21 mouse cellular contexts compared by ENCODE assay signal in genomic region chr17:70486831-70487230, GRCm38 (mm10).
DNase-seq lines count a peak whose midpoint lies in the region; ATAC-seq and TF ChIP-seq lines count a peak whose summit lies in the region.
"Had no signal": no experiment of that assay in that cellular context is flagged by ENCODE, and none has a peak within 500 bp of the region (broad histone marks: within the 10 kb centered on the region; RNA-seq: fewer than 3 reads in every experiment).

No protein-coding gene starts in this region.

- no peak overlapping the region for H3K27ac ChIP-seq in intestine, embryonic 14.5 days (ENCODE audit: low read depth)
- no peak overlapping the region for H3K27ac ChIP-seq in intestine, embryonic 15.5 days
- H3K27ac ChIP-seq in forebrain, postnatal 0 days (ENCODE audit: low read depth, low read length) = no peak overlapping the region; the same call in 1 of the 2 replicates
- H3K27ac ChIP-seq: heart, embryonic 13.5 days; kidney, postnatal 0 days; limb, embryonic 15.5 days; stomach, embryonic 15.5 days had no signal

- H3K9me3 ChIP-seq in intestine, embryonic 14.5 days (ENCODE audit: control insufficient read depth, low read length) = no peaks in the 10 kb centered on the region
- no peaks in the 10 kb centered on the region for H3K9me3 ChIP-seq in intestine, embryonic 15.5 days
- no peaks in the 10 kb centered on the region for H3K9me3 ChIP-seq in forebrain, postnatal 0 days (ENCODE audit: low read length)
- H3K9me3 ChIP-seq: heart, embryonic 13.5 days; limb, embryonic 15.5 days; stomach, embryonic 15.5 days had no signal

- H3K9ac ChIP-seq in intestine, embryonic 14.5 days (ENCODE audit: low read length) = no peak overlapping the region
- H3K9ac ChIP-seq in intestine, embryonic 15.5 days = no peak overlapping the region
- H3K9ac ChIP-seq in forebrain, postnatal 0 days = no peak overlapping the region
- H3K9ac ChIP-seq: heart, embryonic 13.5 days; limb, embryonic 15.5 days; liver, postnatal 0 days; stomach, embryonic 15.5 days had no signal

- no peak overlapping the region for H3K4me2 ChIP-seq in intestine, embryonic 14.5 days (ENCODE audit: low read length)
- no peak overlapping the region for H3K4me2 ChIP-seq in intestine, embryonic 15.5 days (replicated peaks)
- no peak overlapping the region for H3K4me2 ChIP-seq in forebrain, postnatal 0 days (ENCODE audit: low read depth)
- H3K4me2 ChIP-seq: heart, embryonic 13.5 days; limb, embryonic 15.5 days; stomach, embryonic 15.5 days had no signal

- no peak for ATAC-seq in intestine, embryonic 14.5 days (replicated peaks; ENCODE audit: low FRiP score, low TSS enrichment, low read depth)
- no peak for ATAC-seq in intestine, embryonic 15.5 days
- ATAC-seq in forebrain, postnatal 0 days = peak; percentile 81
- ATAC-seq in megakaryocyte-erythroid progenitor cell, adult 5-6 weeks (replicated peaks; ENCODE audit: low FRiP score, low TSS enrichment, poor library complexity, severe bottlenecking) = no peak
- ATAC-seq: intestine, postnatal 0 days; liver, postnatal 0 days had no signal

- no peak overlapping the region for H3K4me3 ChIP-seq in intestine, embryonic 14.5 days (ENCODE audit: low read depth, low read length)
- H3K4me3 ChIP-seq in intestine, embryonic 15.5 days (replicated peaks) = no peak overlapping the region
- no peak overlapping the region for H3K4me3 ChIP-seq in forebrain, postnatal 0 days (ENCODE audit: low read depth, low read length)
- H3K4me3 ChIP-seq: erythroblast, embryonic 14.5 days; heart, embryonic 13.5 days; limb, embryonic 15.5 days; megakaryocyte, embryonic 14.5 days; stomach, embryonic 15.5 days had no signal

- TF ChIP-seq POLR2A in brain, embryonic 14.5 days (IDR thresholded peaks at IDR 0.05; ENCODE audit: borderline replicate concordance, extremely low read depth, insufficient read depth, insufficient read length, poor library complexity, severe bottlenecking) = no peak

- WGBS in intestine, embryonic 14.5 days = 84% methylated on average over 10 of the region's 10 CpGs
- 81% methylated on average over 10 of the region's 10 CpGs for WGBS in intestine, embryonic 15.5 days
- WGBS in forebrain, postnatal 0 days = 43% methylated on average over 10 of the region's 10 CpGs

- H3K4me1 ChIP-seq in intestine, embryonic 14.5 days (replicated peaks; ENCODE audit: control insufficient read depth, insufficient read depth, low read length) = no peaks in the 10 kb centered on the region
- H3K4me1 ChIP-seq in intestine, embryonic 15.5 days (replicated peaks) = no peaks in the 10 kb centered on the region
- no peaks in the 10 kb centered on the region; the same call in 1 of the 2 replicates for H3K4me1 ChIP-seq in forebrain, postnatal 0 days (ENCODE audit: insufficient read depth)
- H3K4me1 ChIP-seq: heart, embryonic 13.5 days; limb, embryonic 15.5 days; stomach, embryonic 15.5 days had no signal

- no peak for TF ChIP-seq CTCF in brain, embryonic 14.5 days (IDR thresholded peaks at IDR 0.05; ENCODE audit: borderline replicate concordance, extremely low read depth, insufficient read depth, insufficient read length)
- TF ChIP-seq CTCF in forebrain, postnatal 0 days (IDR thresholded peaks at IDR 0.05; ENCODE audit: low read depth) = no peak

- H3K27me3 ChIP-seq in intestine, embryonic 14.5 days (replicated peaks; ENCODE audit: control insufficient read depth, insufficient read depth, low read length) = no peaks in the 10 kb centered on the region
- H3K27me3 ChIP-seq in intestine, embryonic 15.5 days (replicated peaks) = no peaks in the 10 kb centered on the region
- no peaks in the 10 kb centered on the region for H3K27me3 ChIP-seq in forebrain, postnatal 0 days (ENCODE audit: insufficient read depth, low read length)
- H3K27me3 ChIP-seq: heart, embryonic 13.5 days; limb, embryonic 15.5 days; megakaryocyte, embryonic 14.5 days; stomach, embryonic 15.5 days had no signal

- no peaks in the 10 kb centered on the region for H3K36me3 ChIP-seq in intestine, embryonic 14.5 days (ENCODE audit: control insufficient read depth, insufficient read depth, low read length)
- H3K36me3 ChIP-seq in intestine, embryonic 15.5 days = no peaks in the 10 kb centered on the region
- H3K36me3 ChIP-seq in forebrain, postnatal 0 days (ENCODE audit: insufficient read depth) = no peaks in the 10 kb centered on the region
- H3K36me3 ChIP-seq: heart, embryonic 13.5 days; limb, embryonic 15.5 days; stomach, embryonic 15.5 days had no signal

- peak; percentile 57 to 64 for DNase-seq in cerebellum, postnatal 10 days
- no peak for DNase-seq in cerebellum, adult 11-12 months
- DNase-seq in intestine, embryonic 14.5 days (ENCODE audit: low spot score) = peak; percentile 10
- peak; percentile 80 for DNase-seq in brain, embryonic 14.5 days (ENCODE audit: low read depth)
- DNase-seq in forebrain, postnatal 0 days = peak; percentile 39
- DNase-seq in liver = no peak
- DNase-seq: adrenal gland, adult 8-10 months; gastrocnemius, postnatal 36 days; heart, postnatal 4 days; liver, postnatal 0 days; lung, postnatal 14 days; right cerebral cortex, postnatal 14 days had no signal

Comparison
In these comparisons a context has a peak if more than half of its experiments do, and no peak if none do; other contexts are left out.
1. DNase-seq: peak in cerebellum, postnatal 10 days (2 of 2), intestine, embryonic 14.5 days (single experiment), brain, embryonic 14.5 days (single experiment) and forebrain, postnatal 0 days (single experiment); none in cerebellum, adult 11-12 months (single experiment) and liver (single experiment).